Mouse (Mus musculus): ENCODE results near the gene Naa38.

- no peak for TF ChIP-seq CTCF (IDR thresholded peaks at IDR 0.05; ENCODE audit: low read depth, low read length)
- TF ChIP-seq POLR2A (IDR thresholded peaks at IDR 0.05; ENCODE audit: insufficient read depth, low read length), result no peak
- no peak for TF ChIP-seq EP300 (IDR thresholded peaks at IDR 0.05; ENCODE audit: insufficient read depth, low read depth, low read length)
These were observed 29.6 kb upstream of the Naa38 start for GRCm38 (mm10) chr11:69365722-69366121.
